Mouse (Mus musculus): Measurements from ENCODE around the gene Per1. TPM values are rescaled to one million over a fixed set of nuclear protein-coding genes. Genes with fewer than 3 reads are reported as not detected.
A peak's percentile ranks its signal among the peaks of the same experiment; 100 is the strongest.
"Not testable (repeated sequence)": the region's sequence is repeated elsewhere in the genome, so short reads cannot be mapped to it uniquely, and the experiment has no call there.

Gene Per1
- total and polyA plus RNA-seq, 3 experiments = 55.0 to 76.1 (median 75.9) TPM

GRCm38 (mm10) chr11:69080855-69081222, 14.2 kb upstream of the Per1 start:
- DNase-seq = peak; percentile 6

- no peak for DNase-seq
Observed at GRCm38 (mm10) chr11:69081613-69082012, 13.4 kb upstream of the Per1 start.

- DNase-seq = no peak
Observed at GRCm38 (mm10) chr11:69085608-69086007, 9.4 kb upstream of the Per1 start.

DNA sequence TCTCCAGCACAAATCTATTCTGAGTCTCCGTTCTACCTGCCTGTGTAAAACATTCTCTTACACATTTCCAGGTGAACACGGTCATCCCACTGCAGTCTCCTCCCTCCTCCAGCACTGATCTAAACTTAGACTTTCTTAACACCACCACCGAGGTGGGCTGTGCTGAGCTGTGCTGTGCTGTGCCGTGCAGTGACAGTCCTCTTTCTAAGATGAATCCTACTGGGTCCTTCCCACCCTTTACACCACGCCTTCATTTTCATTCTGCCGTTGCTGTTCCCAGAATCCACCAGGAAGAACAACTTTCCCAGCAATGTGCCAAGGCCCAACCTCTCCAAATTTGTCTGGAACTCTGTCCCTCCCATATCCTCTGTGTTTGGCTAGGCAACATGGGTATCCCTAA, 8.6 kb upstream of the Per1 start:
- no peak for DNase-seq

GRCm38 (mm10) chr11:69087082-69087481, 7.9 kb upstream of the Per1 start:
- DNase-seq = no peak

GRCm38 (mm10) chr11:69087597-69087996, 7.4 kb upstream of the Per1 start:
- DNase-seq = no peak

DNA sequence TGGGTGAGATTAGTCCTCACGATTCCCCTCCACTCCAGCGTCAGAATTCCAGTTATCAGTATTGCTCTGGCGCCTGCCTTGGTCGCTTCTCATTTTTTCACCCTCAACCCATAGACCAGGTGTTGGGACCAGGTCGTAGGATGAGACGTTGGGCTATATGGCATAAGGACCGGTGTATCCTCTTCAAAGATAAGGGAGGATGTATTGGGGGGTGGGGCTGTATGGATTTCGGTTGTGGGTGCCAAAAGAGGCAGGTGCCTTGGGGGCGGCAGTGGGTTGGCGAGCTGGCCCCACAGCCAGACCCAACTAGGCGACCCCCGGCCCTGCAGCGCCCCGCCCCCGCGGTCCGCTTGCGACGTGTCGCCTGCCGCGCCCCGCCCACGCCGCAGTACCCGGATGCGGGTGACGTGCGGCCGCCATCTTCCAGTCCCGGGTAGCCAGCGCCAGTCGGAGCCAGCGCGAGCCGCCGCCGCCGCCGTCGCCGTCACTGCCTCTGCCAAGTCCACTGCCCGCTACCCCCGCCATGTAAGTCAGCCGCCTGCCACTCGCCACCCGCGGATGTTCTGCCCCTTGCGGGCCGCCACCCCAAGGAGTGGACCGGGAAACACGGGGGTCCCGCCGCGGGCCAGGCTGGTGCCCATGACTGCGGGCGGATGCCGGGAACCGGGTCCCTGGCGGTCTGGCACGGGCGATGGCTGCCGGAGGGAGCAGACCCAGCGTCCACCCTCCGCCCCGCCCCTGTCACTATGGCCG, 6.7 kb upstream of the Per1 start, which contains the start of gene Vamp2:
Gene Vamp2, plus strand, starts transcription at position 388 of the 753 bp plus-strand sequence.
- peak; percentile 93 for DNase-seq

- peak; percentile 63 for DNase-seq
Observed at GRCm38 (mm10) chr11:69088856-69089615, 6.0 kb upstream of the Per1 start.

DNA sequence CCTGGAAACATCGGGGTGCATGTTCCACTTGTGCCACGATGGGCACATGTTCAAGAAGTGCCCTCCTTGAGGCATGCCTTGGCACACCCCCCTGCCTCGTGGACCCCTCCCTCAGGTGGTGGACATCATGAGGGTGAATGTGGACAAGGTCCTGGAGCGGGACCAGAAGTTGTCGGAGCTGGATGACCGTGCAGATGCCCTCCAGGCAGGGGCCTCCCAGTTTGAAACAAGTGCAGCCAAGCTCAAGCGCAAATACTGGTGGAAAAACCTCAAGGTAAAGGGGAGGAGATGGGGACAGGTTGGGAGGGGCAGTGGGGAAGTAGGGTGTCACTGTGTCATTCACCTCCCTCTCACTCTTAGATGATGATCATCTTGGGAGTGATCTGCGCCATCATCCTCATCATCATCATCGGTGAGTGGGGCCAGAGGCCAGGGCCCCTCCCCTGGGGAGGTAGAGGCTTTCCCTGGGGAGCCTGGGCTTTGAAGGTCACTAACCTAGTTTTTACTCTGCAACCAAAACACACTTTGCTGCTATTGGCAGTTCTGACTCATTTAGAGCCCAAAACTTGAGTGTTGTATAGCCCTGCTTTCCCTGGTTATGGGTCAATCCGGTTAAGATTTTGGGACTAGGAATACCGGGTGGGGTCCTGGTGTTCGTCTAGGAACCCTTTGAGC, 5.3 kb upstream of the Per1 start:
- DNase-seq = peak; percentile 69

DNA sequence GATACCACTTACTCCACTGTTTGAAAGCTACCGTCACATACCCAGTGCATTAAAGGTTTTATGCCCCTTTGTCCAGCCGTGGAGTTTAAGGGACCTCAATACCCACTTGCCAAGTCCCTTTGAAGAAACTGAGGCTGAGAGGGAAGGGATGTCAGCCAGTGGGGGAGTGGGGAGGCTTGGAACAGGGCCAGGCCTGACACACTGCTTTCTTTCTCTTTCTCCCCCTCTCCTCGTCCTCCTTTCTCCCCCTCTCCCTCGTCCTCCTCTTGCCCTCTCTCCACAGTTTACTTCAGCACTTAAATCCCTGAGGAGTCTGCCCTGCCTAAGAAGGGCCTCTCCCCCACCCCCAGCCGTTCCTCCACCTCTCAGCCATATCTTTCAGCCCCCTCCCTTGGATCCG, 4.7 kb upstream of the Per1 start:
- DNase-seq = peak; percentile 6

- no peak for DNase-seq
Observed at GRCm38 (mm10) chr11:69091566-69092385, 3.2 kb upstream of the Per1 start.

DNA sequence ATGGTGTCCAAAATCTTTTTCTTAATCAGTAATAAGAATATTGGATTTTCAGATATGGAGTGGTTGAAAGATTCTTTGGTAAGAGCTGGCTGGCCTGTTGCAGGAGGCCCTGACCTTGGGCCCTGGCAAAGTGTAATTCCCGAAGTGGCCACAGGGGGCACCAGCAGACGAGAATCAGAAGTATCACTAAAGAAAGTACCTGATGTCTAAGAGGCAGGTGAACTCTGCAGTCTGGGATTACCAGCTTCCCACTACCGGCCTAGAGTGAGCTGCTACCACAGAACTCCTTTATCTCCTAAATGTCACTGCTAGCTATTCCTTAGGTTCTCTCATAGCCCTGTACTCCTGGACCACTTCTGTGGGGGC, 2.6 kb upstream of the Per1 start:
- DNase-seq = peak; percentile 89

DNA sequence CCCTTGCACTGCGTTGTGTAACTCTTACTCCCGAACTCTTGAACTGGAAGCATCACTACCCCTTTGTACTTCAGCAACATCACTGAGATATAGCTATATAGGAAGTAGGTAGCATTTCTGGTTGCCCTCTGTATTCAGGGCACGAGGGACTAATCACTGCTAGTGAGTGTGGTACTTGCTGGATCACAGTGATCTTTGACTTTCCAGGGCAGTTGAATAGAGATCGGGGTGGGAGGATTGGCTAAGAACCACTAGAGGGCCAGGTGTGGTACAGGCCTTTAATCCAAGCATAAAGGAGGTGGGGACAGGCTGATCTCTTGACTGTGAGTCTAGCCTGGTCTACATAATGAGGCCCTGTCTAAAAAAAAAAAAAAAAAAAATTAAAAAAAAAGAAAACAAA, 2.1 kb upstream of the Per1 start:
- no peak for DNase-seq

DNA sequence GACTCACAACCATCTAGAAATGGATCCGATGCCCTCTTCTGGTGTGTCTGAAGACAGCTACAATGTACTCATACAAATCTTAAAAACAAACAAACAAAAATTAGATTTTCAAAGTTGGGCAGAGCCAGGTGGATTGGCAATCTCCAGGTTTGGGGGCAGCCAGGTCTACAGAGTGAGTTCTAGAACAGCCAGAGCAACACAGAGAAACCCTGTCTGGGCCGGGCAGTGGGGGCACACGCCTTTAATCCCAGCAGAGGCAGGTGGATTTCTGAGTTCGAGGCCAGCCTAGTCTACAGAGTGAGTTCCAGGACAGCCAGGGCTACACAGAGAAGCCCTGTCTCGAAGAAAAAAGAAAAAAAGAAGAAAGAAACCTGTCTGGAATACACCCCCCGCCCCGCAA, 1.2 kb upstream of the Per1 start:
- not testable (repeated sequence) for DNase-seq

DNA sequence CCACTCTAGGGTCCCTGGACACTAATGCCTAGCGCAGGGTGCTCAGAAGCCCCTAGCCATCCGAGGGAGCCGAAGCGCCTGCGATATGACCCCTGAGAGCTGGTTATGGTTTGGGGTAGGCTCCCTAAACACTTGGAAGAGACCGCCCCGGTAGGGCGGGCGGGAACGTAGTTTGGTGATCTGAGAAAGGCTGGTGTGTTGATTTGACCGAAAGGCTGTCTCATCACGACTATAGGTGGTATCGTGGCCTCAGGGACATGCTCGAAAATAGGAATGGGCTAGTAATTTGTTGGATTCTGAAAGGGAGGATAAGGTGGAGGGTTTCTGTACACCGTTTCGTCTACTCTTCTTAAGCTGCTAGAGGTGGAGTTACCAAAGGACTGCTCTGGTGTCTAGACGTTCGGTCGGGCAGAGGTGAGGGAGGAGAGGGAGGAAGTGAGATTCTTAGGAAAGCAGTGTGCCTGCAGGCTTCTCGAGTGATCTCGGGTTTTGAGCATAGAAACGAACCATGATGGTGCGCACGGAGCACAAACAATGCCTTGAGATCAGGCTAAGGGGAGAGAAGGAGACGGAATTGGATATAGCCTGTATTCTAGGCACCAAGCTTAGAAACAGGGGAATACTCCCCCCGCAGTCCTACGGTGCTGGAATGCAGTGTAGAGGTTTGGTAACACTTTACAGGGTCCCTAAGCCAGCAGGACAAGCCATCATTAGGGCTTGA, 654 bp downstream of the Per1 start:
- DNase-seq = no peak

DNA sequence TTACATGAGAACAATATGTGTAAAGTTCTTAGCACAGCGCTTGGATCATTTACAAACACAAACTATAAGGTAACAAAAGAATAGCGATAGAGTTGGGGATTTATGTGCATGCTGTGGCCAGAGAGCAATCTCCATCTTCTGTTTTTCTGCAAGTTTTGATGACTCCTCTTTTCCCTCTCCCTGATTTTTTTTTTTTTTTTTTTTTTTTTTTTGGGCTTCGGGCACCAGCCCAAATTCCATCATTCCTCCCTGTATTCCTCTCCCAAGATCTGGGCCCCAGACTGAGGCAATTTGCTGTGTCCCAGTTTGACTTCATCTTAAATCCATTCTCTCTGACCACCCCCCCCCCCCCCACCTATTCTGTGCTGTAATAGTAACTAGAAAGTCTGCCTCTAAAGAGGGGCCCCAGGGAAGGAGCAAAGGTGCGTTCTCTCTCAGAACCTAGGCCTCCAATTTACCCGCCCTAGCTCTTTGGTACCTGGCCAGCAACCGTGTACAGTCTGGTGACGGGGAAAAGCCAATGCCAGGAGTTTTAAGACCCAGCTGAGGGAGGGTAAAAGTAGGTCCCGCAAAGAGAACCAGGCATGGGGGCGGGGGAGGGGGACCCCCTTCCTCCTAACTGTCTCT, 1.5 kb downstream of the Per1 start:
- no peak for DNase-seq

DNA sequence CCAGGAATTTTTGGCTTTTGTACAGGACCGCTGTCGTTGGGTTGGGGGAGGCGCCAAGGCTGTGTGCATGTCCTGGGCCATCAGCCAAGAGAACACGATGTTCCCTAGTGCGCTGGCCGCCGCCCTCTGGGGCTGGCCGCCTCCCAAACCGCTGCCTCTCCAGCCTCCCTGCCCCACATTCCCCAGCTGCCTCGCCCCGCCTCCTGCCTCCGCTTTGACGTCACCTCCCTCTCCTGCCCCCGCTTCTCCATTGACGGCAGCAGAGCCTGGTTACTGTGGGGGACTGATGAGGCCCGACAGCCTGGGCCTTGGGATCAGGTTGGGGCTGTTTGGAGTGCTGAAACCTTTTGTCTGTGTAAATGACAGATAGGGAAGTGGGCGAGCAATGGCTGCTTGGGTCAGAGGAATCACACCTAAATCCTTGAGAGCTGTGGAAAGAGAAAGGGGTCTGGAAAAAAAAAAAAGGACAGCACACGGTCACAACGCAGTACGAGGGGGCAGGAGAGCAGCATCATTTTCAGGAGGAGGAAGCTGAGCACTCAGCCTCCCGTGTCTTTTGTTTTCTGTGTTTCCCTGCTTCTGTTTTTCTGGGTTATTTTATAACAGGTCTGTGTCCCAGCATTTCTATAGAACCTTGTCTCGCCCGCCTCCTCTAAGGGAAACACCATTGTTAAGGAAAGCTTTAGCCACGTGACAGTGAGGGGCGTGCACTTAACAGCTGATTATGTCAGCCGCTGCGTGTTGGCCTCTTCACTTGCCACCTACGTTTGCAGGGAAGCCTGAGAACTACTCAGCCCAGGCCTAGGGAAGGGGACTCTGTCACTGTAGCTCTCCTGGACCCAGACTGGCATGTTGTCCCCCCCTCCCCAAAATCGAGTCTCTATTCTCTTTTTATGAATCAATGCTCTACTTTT, 2.2 kb downstream of the Per1 start:
- peak; percentile 100 for DNase-seq

- DNase-seq = no peak
Observed at GRCm38 (mm10) chr11:69098039-69098761, 3.2 kb downstream of the Per1 start.

GRCm38 (mm10) chr11:69098762-69099091, 3.7 kb downstream of the Per1 start:
- peak; percentile 99 for DNase-seq
